Mouse (Mus musculus) cerebellum, postnatal 4 days (tissue): ENCODE data around the gene Mgat5.
A peak's percentile ranks its signal among the peaks of the same experiment; 100 is the strongest.

ENCODE experiments used
- DNase-seq, 2 experiments: peaks; one replicate each; pipeline ENCODE4 v3.0.0; 2022; ENCODE audit warnings: low spot score in 2 of 2, mixed read lengths in 1 of 2

The Mgat5 gene

GRCm38 (mm10) chr1:127259669-127260068, 54.9 kb downstream of the Mgat5 start:
- no peak for DNase-seq

GRCm38 (mm10) chr1:127260969-127261368, 56.2 kb downstream of the Mgat5 start:
- DNase-seq, result no peak

- DNase-seq, result peak in 1 of 2 experiments; percentile 16
Observed at GRCm38 (mm10) chr1:127262170-127262837, 57.5 kb downstream of the Mgat5 start.

GRCm38 (mm10) chr1:127267985-127268384, 63.2 kb downstream of the Mgat5 start:
- DNase-seq, result no peak

GRCm38 (mm10) chr1:127269343-127269742, 64.5 kb downstream of the Mgat5 start:
- DNase-seq, result no peak

GRCm38 (mm10) chr1:127270273-127271020, 65.6 kb downstream of the Mgat5 start:
- DNase-seq, result no peak

- DNase-seq, result no peak
Observed at GRCm38 (mm10) chr1:127271156-127271555, 66.3 kb downstream of the Mgat5 start.

- no peak for DNase-seq
Observed at GRCm38 (mm10) chr1:127273363-127273762, 68.5 kb downstream of the Mgat5 start.

GRCm38 (mm10) chr1:127275572-127276324, 70.9 kb downstream of the Mgat5 start:
- no peak for DNase-seq

- no peak for DNase-seq
Observed at GRCm38 (mm10) chr1:127278067-127278466, 73.3 kb downstream of the Mgat5 start.

GRCm38 (mm10) chr1:127280256-127280655, 75.4 kb downstream of the Mgat5 start:
- no peak for DNase-seq

- no peak for DNase-seq
Observed at GRCm38 (mm10) chr1:127284975-127285374, 80.2 kb downstream of the Mgat5 start.

- no peak for DNase-seq
Observed at GRCm38 (mm10) chr1:127287505-127287904, 82.7 kb downstream of the Mgat5 start.

GRCm38 (mm10) chr1:127290879-127291278, 86.1 kb downstream of the Mgat5 start:
- DNase-seq, result no peak

- DNase-seq, result no peak
Observed at GRCm38 (mm10) chr1:127291721-127292120, 86.9 kb downstream of the Mgat5 start.

GRCm38 (mm10) chr1:127293286-127293685, 88.5 kb downstream of the Mgat5 start:
- no peak for DNase-seq

- no peak for DNase-seq
Observed at GRCm38 (mm10) chr1:127296815-127297214, 92.0 kb downstream of the Mgat5 start.

- DNase-seq, result no peak
Observed at GRCm38 (mm10) chr1:127299774-127300173, 95.0 kb downstream of the Mgat5 start.

GRCm38 (mm10) chr1:127301038-127301437, 96.2 kb downstream of the Mgat5 start:
- no peak for DNase-seq

GRCm38 (mm10) chr1:127302620-127303019, 97.8 kb downstream of the Mgat5 start:
- no peak for DNase-seq

- DNase-seq, result no peak
Observed at GRCm38 (mm10) chr1:127303791-127304190, 99.0 kb downstream of the Mgat5 start.

GRCm38 (mm10) chr1:127304281-127304680, 99.5 kb downstream of the Mgat5 start:
- DNase-seq, result no peak
